Mouse (Mus musculus) heart, postnatal 14 days (tissue): Measurements from ENCODE around the gene Col23a1. TPM values are rescaled to one million over a fixed set of nuclear protein-coding genes. Genes with fewer than 3 reads are reported as not detected.

Experiments used
- DNase-seq, 2 experiments: peaks; one replicate each; pipeline ENCODE4 v3.0.0; 2021 to 2022
- intact Hi-C: fragments of 180-260 bp; cut with DNase I; formaldehyde crosslinking; loops from one replicate; pipeline ENCODE4 v1.15.1; 2025
- total RNA-seq, 2 experiments: library from RNA; stranded (reverse); gene quantifications; 2 replicates each; pipeline ENCODE4 v1.2.3; 2021

Gene Col23a1
- total RNA-seq, 2 experiments from 2014 or later: 1.5 to 1.7 TPM

- intact Hi-C loops: no loop called here
- DNase-seq: no peak
Observed at GRCm38 (mm10) chr11:51459569-51460043, 169.9 kb downstream of the Col23a1 start.

- no peak for DNase-seq
- intact Hi-C loops: no loop called here
Observed at GRCm38 (mm10) chr11:51468737-51469136, 179.0 kb downstream of the Col23a1 start.

- no peak for DNase-seq
- intact Hi-C loops: no loop called here
Observed at GRCm38 (mm10) chr11:51469341-51469831, 179.7 kb downstream of the Col23a1 start.

DNA sequence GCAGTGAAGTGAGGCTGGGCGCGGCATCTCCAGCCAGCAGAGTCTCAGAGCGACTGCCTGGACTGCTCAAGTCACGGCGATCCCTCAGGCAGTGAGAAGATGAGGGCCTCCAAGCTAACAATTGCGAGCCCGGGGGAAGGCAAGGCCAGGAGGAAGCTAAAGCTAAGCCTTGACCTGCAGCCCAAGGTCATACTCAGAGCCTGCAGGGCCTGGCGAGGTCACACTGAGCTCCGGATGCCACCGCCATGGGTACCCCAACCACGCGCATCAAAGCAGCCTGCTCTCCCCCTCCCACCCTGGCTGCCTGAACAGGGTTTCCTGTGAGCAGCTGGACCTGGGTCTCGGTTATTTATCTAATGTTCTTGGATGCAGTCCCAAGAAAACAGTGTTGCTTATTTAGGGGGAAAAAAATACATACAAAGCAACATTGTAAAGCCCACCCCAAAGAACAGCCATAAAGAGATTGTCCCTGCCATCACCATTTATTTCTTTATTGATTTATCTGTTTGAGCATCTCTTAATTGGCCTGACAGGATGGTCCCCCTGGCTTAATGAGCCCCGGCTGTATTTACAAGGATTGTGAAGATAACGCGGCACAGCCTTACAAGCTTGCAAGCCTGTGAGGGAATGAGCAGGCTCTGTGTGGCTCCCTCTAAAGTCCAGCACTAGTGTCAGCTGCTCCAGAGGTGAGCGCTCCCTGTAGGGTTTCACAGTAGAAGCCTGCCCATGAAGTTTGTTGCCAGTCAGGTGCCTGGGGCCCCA is 180.8 kb downstream of the Col23a1 start:
- intact Hi-C loops: no loop called here
- DNase-seq: no peak

GRCm38 (mm10) chr11:51473686-51474085 is 184.0 kb downstream of the Col23a1 start:
- intact Hi-C loops: no loop called here
- DNase-seq: no peak

- no peak for DNase-seq
- intact Hi-C loops: no loop called here
Observed at GRCm38 (mm10) chr11:51476543-51476942, 186.8 kb downstream of the Col23a1 start.

DNA sequence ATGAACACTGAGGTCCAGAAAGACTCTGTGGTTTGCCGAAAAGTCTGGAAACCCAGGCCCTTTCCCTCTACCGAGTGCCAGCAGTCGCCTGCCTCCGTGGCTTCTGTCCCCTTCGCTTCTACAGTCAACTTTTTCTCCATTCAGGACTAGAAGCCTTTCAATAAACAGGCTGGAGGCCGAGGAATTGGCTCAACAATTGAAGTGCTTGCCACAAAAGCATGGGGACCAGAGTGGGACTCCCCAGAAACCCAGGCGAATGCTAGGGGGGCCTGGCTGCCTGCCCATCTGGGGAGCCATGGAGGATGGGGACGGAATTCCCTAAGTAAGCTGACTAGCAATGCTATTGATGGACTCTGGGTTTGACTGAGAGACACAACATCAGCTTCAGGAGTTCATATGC is 187.9 kb downstream of the Col23a1 start:
- DNase-seq: no peak
- intact Hi-C loops: no loop called here

DNA sequence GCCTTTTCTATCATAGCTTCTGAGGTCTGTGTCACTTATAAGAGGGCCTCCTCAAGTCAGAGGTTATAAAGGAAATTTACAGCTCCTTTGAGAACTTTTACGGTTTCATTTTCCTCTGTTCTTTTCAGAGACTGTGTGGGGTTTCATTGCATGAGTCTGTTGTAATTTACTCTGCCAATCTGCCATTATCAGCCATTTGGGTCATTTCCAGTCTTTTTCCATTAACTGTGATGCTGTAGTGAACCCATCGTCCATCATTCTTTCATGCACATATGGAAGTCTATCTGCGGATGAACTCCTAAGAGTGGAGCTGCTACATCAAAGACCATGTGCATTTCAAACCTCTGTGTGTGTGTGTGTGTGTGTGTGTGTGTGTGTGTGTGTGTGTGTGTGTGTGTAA is 192.5 kb downstream of the Col23a1 start:
- no peak for DNase-seq
- intact Hi-C loops: no loop called here

DNA sequence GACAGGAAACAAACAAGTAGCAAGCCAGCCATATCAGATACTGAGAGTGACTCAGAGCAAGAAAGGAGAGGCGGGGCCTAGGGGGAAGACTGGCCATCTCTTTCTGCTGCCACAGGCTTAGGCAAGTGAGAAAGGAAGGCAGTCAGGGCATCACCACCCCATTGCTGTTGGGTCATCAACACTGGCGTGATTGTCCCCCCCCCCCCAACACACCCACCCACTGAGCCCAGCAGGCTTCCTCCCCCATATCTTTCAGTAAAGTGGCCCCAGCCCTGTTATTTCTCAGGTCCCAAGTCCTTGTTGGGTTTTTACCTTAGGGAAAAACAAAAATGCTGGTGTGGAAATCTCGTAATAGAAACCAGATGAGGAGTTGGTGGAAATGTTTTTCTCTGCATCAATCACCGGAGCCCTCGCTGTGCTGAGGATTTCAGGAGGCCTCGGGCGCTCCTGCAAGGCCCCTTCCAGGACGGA is 195.4 kb downstream of the Col23a1 start:
- no peak for DNase-seq
- intact Hi-C loops: no loop called here

DNA sequence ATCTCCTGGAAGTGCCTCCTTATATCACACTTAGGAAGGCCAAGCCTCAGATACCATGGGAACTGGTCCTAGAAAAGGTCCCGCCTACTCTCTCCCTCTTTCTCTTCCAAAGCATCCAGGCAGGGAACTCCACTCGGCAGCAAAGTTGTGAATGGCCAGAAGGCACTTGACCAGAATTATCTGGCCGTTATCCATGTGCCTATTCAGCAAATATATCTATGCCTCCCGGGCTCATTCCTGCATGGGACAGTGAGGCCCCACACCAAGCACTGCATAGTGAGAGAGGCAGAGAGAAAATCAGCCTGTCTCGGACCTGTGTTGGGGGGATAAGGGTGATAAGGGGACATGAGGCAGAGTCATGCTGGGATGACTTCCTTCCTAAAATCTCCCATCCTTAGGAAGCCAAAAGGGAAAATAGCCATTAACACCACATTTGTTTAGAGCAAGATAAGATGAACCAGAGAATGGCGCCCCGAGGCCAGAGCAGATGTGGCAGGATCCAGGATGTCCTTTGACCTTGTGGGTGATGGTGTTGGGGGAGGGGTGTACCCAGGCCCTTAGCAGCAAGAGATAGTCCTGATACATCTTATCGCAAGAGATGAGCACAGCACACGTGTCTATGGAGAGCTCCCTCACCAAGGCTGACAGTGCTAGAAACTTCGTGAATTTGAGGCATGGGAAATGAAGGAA is 196.2 kb downstream of the Col23a1 start:
- no peak for DNase-seq
- intact Hi-C loops: no loop called here

DNA sequence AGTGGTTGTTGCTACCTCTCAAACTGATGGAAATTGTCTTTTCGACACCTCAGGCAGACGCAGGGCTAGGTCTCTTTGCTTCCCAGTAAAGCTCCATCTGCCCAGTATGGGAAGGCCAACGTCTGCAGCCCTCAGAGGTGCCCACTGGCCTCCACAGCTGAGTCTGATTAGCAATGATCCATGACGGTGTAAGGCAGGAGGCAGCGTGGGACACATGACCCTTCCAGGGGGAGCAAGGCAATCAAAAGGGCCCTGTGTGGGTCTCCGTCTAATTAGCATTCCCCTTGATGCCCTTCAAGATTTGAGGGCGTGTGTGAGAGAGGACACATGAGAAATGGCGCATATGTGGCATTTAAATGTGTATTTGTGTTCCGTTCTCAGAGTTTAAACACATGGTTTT is 199.1 kb downstream of the Col23a1 start:
- intact Hi-C loops: no loop called here
- DNase-seq: no peak

DNA sequence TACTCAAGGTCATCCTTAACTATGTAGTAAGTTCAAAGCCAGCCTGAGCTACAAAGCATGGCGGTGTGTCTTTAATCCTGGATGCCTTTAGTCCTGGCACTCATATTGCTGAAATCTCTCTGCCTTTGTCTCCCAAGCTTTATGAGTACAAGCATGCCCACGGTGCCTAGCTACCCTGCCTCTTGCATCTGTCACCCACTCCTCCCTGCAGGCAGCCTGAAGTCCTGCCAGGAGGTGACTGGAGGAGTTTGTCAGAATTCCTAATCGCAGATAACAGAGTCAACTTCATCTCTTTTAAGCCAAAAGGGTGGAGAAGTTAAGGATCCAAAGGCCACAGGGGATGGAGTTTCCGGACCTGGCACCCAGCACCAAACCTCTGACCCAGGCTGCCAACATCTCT is 203.7 kb downstream of the Col23a1 start:
- DNase-seq: no peak
- intact Hi-C loops: no loop called here

- DNase-seq: no peak
- intact Hi-C loops: no loop called here
Observed at GRCm38 (mm10) chr11:51494178-51494577, 204.5 kb downstream of the Col23a1 start.

GRCm38 (mm10) chr11:51499776-51500175 is 210.1 kb downstream of the Col23a1 start:
- no peak for DNase-seq
- intact Hi-C loops: no loop called here

DNA sequence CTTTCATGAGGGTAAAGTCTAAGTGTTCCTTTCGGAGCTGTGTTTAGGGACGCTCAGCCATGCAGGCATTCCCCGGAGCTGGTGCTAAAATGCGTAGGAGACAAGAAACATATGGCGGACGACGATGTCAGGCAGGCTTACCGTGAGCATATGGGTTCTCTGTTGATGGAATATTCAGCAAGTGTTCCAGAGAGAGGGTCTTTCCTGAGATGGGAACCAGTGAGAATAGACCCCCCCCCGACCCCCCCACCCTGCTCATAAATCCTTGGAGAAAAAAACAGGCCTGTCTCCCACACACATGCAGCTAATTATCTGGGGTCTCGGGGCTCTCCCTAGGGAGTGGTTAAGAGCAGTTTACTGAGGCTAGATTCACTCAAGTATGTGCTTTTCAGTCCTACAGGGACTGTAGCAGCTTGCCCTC is 212.7 kb downstream of the Col23a1 start:
- intact Hi-C loops: no loop called here

GRCm38 (mm10) chr11:51504946-51505345 is 215.2 kb downstream of the Col23a1 start:
- intact Hi-C loops: no loop called here

More for the DNA sequence above, 212.7 kb downstream of the Col23a1 start:
- DNase-seq: no peak

GRCm38 (mm10) chr11:51508053-51508452 is 218.3 kb downstream of the Col23a1 start:
- DNase-seq: peak in 1 of 2 experiments; percentile 13
- intact Hi-C loops: no loop called here

More at GRCm38 (mm10) chr11:51504946-51505345, 215.2 kb downstream of the Col23a1 start:
- DNase-seq: peak; percentile 13 to 30

DNA sequence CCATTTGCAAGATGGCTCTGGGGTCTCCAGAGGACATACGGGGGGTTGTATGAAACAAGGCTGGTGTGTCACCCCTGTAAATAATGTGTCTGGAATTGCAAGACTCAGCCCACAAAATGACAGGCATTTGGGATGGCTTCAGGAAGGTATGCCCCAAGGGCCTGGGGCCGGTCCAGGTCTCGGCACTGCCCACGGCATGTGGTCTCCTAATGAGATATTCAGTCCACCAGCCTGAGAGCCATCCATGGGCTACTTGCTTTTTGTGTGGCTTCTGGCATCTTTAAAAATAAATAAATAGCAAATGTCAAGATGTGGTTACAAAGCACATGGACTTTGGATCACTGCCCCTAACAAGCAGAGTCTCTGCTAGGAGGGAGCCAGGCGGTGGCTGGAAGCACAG is 219.5 kb downstream of the Col23a1 start:
- intact Hi-C loops: no loop called here
- DNase-seq: no peak

DNA sequence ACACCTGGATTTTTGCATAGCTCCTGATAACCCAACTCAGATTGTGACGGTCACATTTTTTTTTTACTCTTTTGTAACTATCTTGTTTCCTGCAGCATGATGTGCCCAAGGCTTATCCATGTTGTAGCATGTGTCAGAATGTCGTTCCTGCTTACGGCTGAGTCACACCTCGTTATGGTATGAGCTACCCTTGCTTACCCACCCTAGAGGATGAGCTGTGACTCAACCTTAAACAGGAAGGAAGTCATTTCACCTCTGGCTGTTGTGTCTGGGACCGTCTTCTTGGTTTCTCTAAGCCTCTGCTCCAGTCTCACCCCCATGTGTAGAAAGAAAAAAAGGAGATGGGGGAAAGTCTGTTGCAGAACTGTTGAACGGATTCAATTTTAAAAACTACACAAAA is 223.3 kb downstream of the Col23a1 start:
- DNase-seq: no peak
- intact Hi-C loops: no loop called here

DNA sequence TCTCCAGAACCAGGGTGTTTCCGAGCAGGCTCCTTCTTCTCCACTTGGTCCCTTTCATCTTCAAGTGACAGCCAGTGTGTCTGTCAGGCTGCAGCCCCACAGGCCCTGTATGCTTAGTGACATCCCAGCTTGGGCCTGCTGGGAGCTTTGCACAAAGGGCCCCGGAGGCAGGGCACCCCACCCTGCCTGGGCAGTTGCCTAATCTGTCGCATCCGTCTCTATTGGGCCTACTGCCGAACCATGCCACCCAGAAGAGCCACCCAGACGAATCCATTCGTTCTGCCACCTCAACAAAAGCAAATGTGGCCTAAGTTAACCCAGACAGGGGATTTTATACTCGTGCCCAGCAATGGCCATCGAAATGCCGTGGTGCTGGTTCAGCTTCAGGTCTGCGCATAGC is 225.6 kb downstream of the Col23a1 start:
- DNase-seq: no peak
- intact Hi-C loops: no loop called here

GRCm38 (mm10) chr11:51518100-51518499 is 228.4 kb downstream of the Col23a1 start:
- intact Hi-C loops: no loop called here
- no peak for DNase-seq

DNA sequence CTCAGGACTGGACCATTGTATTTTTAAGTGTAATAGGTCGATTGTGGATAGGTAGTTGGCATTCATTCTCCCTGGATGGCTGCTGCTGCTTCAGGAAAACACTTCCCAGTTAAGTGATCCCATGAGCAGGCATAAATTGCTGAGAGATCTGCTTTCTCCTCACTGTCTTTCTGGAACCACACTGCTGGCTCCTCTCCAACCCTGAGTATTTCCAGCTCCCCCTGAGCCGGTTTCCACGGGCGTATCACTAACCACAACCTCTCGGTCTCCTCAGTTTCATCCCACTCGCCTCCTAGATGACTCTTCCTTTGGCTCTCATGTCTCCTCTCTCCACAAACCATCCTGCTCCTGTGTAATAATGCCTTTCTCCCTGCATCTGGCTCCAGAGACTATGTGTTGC is 228.9 kb downstream of the Col23a1 start:
- intact Hi-C loops: no loop called here
- DNase-seq: no peak
